Mouse (Mus musculus) intestine, postnatal 0 days (tissue): ENCODE results near the gene Zfp90. TPM values are rescaled to one million over a fixed set of nuclear protein-coding genes. Genes with fewer than 3 reads are reported as not detected.

Source experiments
- ATAC-seq: fragments of 200-750 bp; cut with Nextera tagmentation; 2 replicates; pipeline ENCODE4 v1.8.0; 2017; ENCODE audit warnings: mild to moderate bottlenecking, moderate TSS enrichment, moderate library complexity
- H3K27ac ChIP-seq: fragments of 300-500 bp; sonication (generic); 2 replicates; pipeline ENCODE4 v1.5.1; 2014; ENCODE audit warnings: mild to moderate bottlenecking, low read depth, low read length, moderate library complexity
- H3K27me3 ChIP-seq: fragments of 300-500 bp; sonication (generic); replicated peaks from 2 replicates; pipeline ENCODE4 v1.6.1; 2014; ENCODE audit warnings: low read length, mixed read lengths; ENCODE audit not compliant: control insufficient read depth, insufficient read depth
- H3K36me3 ChIP-seq: fragments of 300-500 bp; sonication (generic); 2 replicates; pipeline ENCODE4 v1.6.1; 2014; ENCODE audit warnings: mild to moderate bottlenecking, moderate library complexity; ENCODE audit not compliant: control insufficient read depth, insufficient read depth
- H3K4me1 ChIP-seq: fragments of 300-500 bp; sonication (generic); replicated peaks from 2 replicates; pipeline ENCODE4 v1.6.1; 2014; ENCODE audit warnings: antibody characterized with exemption, low read length, mixed read lengths; ENCODE audit not compliant: control insufficient read depth, insufficient read depth
- H3K4me2 ChIP-seq: fragments of 300-500 bp; sonication (generic); replicated peaks from 2 replicates; pipeline ENCODE4 v1.6.1; 2014; ENCODE audit warnings: low read depth, mild to moderate bottlenecking, moderate library complexity
- H3K4me3 ChIP-seq: fragments of 300-500 bp; sonication (generic); 2 replicates; pipeline ENCODE4 v1.5.1; 2014; ENCODE audit warnings: low read depth, low read length
- H3K9ac ChIP-seq: fragments of 300-500 bp; sonication (generic); 2 replicates; pipeline ENCODE4 v1.6.1; 2014; ENCODE audit warnings: mild to moderate bottlenecking, low read depth, low read length
- H3K9me3 ChIP-seq: fragments of 300-500 bp; sonication (generic); 2 replicates; pipeline ENCODE4 v1.6.1; 2016; ENCODE audit warnings: mixed run types; ENCODE audit not compliant: control insufficient read depth
- CTCF ChIP-seq: sonication (generic); IDR thresholded peaks from 2 replicates; pipeline ENCODE4 v1.5.1; 2016; ENCODE audit warnings: low read depth, mild to moderate bottlenecking, control low read depth, antibody characterized with exemption, moderate library complexity
- WGBS: fragments of 180-500 bp; shearing (Covaris S2); extraction: QIAGEN DNeasy Blood & Tissue Kit; methylation state at CpG from one replicate; pipeline ENCODE4 v1.1.7; 2014; 5-methylcytosine and 5-hydroxymethylcytosine counted together
- polyA plus RNA-seq: library from polyadenylated mRNA; unstranded; fragments of >200 nt; fragmentation: Nextera tagmentation; extraction: Ambion mirVana; gene quantifications from 2 replicates; pipeline ENCODE4 v1.2.1, GENCODE M21; 2015

The Zfp90 gene
- polyA plus RNA-seq: 5.6 and 6.6 TPM in 2 replicates

GRCm38 (mm10) chr8:106415182-106415971 lies at the start of gene Zfp90:
Zfp90 (plus strand) TSS chr8:106415327.
- H3K36me3 ChIP-seq: peaks cover 20% of the 10 kb centered on the region
- no peaks in the 10 kb centered on the region for H3K9me3 ChIP-seq
- H3K9ac ChIP-seq: peak within 1 kb of the TSS; percentile 64
- peak within 1 kb of the TSS; percentile 83 for H3K4me3 ChIP-seq
- peak; percentile 96 for ATAC-seq
- no peaks in the 10 kb centered on the region for H3K27me3 ChIP-seq
- H3K27ac ChIP-seq: peak within 1 kb of the TSS; percentile 79
- under 1% methylated on average over 46 of the region's 46 CpGs for WGBS
- TF ChIP-seq CTCF: peak; percentile 98
- H3K4me2 ChIP-seq: peak within 1 kb of the TSS; percentile 93
- H3K4me1 ChIP-seq: no peaks in the 10 kb centered on the region; the same call in 1 of the 2 replicates

- TF ChIP-seq CTCF: peak; percentile 46
These were observed 46.6 kb upstream of the Zfp90 start for GRCm38 (mm10) chr8:106368501-106368900.

GRCm38 (mm10) chr8:106369069-106369468 lies 46.1 kb upstream of the Zfp90 start:
- H3K27ac ChIP-seq: no peak overlapping the region
- no peak for ATAC-seq
- 81% methylated on average over 7 of the region's 7 CpGs for WGBS
- H3K27me3 ChIP-seq: no peaks in the 10 kb centered on the region
- H3K36me3 ChIP-seq: no peaks in the 10 kb centered on the region
- no peak overlapping the region for H3K4me3 ChIP-seq
- no peaks in the 10 kb centered on the region for H3K4me1 ChIP-seq
- no peak overlapping the region for H3K4me2 ChIP-seq
- H3K9ac ChIP-seq: no peak overlapping the region
- H3K9me3 ChIP-seq: no peaks in the 10 kb centered on the region
- TF ChIP-seq CTCF: no peak

More at GRCm38 (mm10) chr8:106368501-106368900, 46.6 kb upstream of the Zfp90 start:
- Histone ChIP-seq H3K27ac (no peak overlapping the region), H3K27me3 (no peaks in the 10 kb centered on the region), H3K4me2 (no peak overlapping the region), H3K36me3 (no peaks in the 10 kb centered on the region), H3K9ac (no peak overlapping the region), H3K9me3 (no peaks in the 10 kb centered on the region), H3K4me3 (no peak overlapping the region), H3K4me1 (no peaks in the 10 kb centered on the region)
- 69% methylated on average over 3 of the region's 3 CpGs for WGBS
- ATAC-seq: no peak

GRCm38 (mm10) chr8:106375957-106376356 lies 39.2 kb upstream of the Zfp90 start:
- Histone ChIP-seq H3K4me1 (no peaks in the 10 kb centered on the region), H3K27me3 (no peaks in the 10 kb centered on the region), H3K4me3 (no peak overlapping the region), H3K9ac (no peak overlapping the region), H3K4me2 (no peak overlapping the region), H3K27ac (no peak overlapping the region), H3K36me3 (no peaks in the 10 kb centered on the region), H3K9me3 (no peaks in the 10 kb centered on the region)
- no peak for ATAC-seq
- 63% methylated on average over 7 of the region's 7 CpGs for WGBS
- TF ChIP-seq CTCF: no peak

GRCm38 (mm10) chr8:106376862-106377261 lies 38.3 kb upstream of the Zfp90 start:
- H3K36me3 ChIP-seq: no peaks in the 10 kb centered on the region
- no peak for TF ChIP-seq CTCF
- no peak for ATAC-seq
- H3K4me3 ChIP-seq: no peak overlapping the region
- H3K9me3 ChIP-seq: no peaks in the 10 kb centered on the region
- no peak overlapping the region for H3K9ac ChIP-seq
- no peak overlapping the region for H3K27ac ChIP-seq
- no peaks in the 10 kb centered on the region for H3K27me3 ChIP-seq
- H3K4me2 ChIP-seq: no peak overlapping the region
- H3K4me1 ChIP-seq: no peaks in the 10 kb centered on the region
- 53% methylated on average over 9 of the region's 9 CpGs for WGBS

- ATAC-seq: peak; percentile 97
- Histone ChIP-seq H3K36me3 (no peaks in the 10 kb centered on the region), H3K4me2 (no peak overlapping the region), H3K27ac (peak overlapping the region; percentile 52), H3K9ac (no peak overlapping the region), H3K9me3 (no peaks in the 10 kb centered on the region), H3K27me3 (no peaks in the 10 kb centered on the region), H3K4me3 (no peak overlapping the region), H3K4me1 (no peaks in the 10 kb centered on the region)
- 28% methylated on average over 7 of the region's 7 CpGs for WGBS
- no peak for TF ChIP-seq CTCF
These were observed 36.6 kb upstream of the Zfp90 start for GRCm38 (mm10) chr8:106378501-106379048.
